Mouse (Mus musculus) testis, adult 2 months (tissue): Measurements from ENCODE around the gene Lsm14b.

Source experiments
- CTCF ChIP-seq: fragments of 200-500 bp; IDR thresholded peaks from 2 replicates; pipeline ENCODE4 v1.5.1; 2012; ENCODE audit warnings: low read depth, mild to moderate bottlenecking, inconsistent platforms, low read length, moderate library complexity; ENCODE audit not compliant: control insufficient read depth, insufficient read depth, insufficient replicate concordance
- POLR2A ChIP-seq: fragments of 200-500 bp; IDR thresholded peaks from 2 replicates; pipeline ENCODE4 v1.6.1; 2012; ENCODE audit warnings: low read depth, mild to moderate bottlenecking, inconsistent platforms, low read length, moderate library complexity; ENCODE audit not compliant: control insufficient read depth

GRCm38 (mm10) chr2:180063338-180064131 lies 38.7 kb downstream of the Lsm14b start:
- TF ChIP-seq CTCF (no peak), POLR2A (no peak)
